Mouse (Mus musculus) hindbrain, embryonic 16.5 days (tissue): ENCODE data around the gene Ndufaf2. TPM values are rescaled to one million over a fixed set of nuclear protein-coding genes. Genes with fewer than 3 reads are reported as not detected.

ENCODE experiments used
- ATAC-seq: fragments of 200-750 bp; cut with Nextera tagmentation; 2 replicates; pipeline ENCODE4 v1.8.0; 2017; ENCODE audit warnings: moderate TSS enrichment, moderate library complexity
- H3K27ac ChIP-seq: fragments of 300-500 bp; sonication (generic); 2 replicates; pipeline ENCODE4 v1.5.1; 2014; ENCODE audit warnings: low read depth, mild to moderate bottlenecking, control low read depth, low read length, moderate library complexity
- H3K27me3 ChIP-seq: fragments of 300-500 bp; sonication (generic); replicated peaks from 2 replicates; pipeline ENCODE4 v1.6.1; 2014; ENCODE audit warnings: low read length; ENCODE audit not compliant: control insufficient read depth, insufficient read depth
- H3K36me3 ChIP-seq: fragments of 300-500 bp; sonication (generic); 2 replicates; pipeline ENCODE4 v1.6.1; 2014; ENCODE audit warnings: mild to moderate bottlenecking, low read length, moderate library complexity, mixed read lengths; ENCODE audit not compliant: control insufficient read depth, insufficient read depth
- H3K4me1 ChIP-seq: fragments of 300-500 bp; sonication (generic); 2 replicates; pipeline ENCODE4 v1.6.1; 2014; ENCODE audit warnings: low read depth, low read length; ENCODE audit not compliant: control insufficient read depth, insufficient read depth
- H3K4me2 ChIP-seq: fragments of 300-500 bp; sonication (generic); 2 replicates; pipeline ENCODE4 v1.6.1; 2014; ENCODE audit warnings: mild to moderate bottlenecking, low read length, control low read depth, moderate library complexity
- H3K4me3 ChIP-seq: fragments of 300-500 bp; sonication (generic); 2 replicates; pipeline ENCODE4 v1.5.1; 2014; ENCODE audit warnings: mild to moderate bottlenecking, low read length, control low read depth, moderate library complexity
- H3K9ac ChIP-seq: fragments of 300-500 bp; sonication (generic); 2 replicates; pipeline ENCODE4 v1.6.1; 2014; ENCODE audit warnings: low read depth, mild to moderate bottlenecking, control low read depth, low read length, moderate library complexity
- H3K9me3 ChIP-seq: fragments of 300-500 bp; sonication (generic); 2 replicates; pipeline ENCODE4 v1.6.1; 2014; ENCODE audit warnings: mild to moderate bottlenecking, low read length, moderate library complexity; ENCODE audit not compliant: control insufficient read depth
- WGBS: fragments of 180-500 bp; shearing (Covaris S2); extraction: QIAGEN DNeasy Blood & Tissue Kit; methylation state at CpG from one replicate; pipeline ENCODE4 v1.1.7; 2014; 5-methylcytosine and 5-hydroxymethylcytosine counted together
- polyA plus RNA-seq: library from polyadenylated mRNA; unstranded; fragments of >200 nt; fragmentation: Nextera tagmentation; extraction: Ambion mirVana; gene quantifications from 2 replicates; pipeline ENCODE4 v1.2.1, GENCODE M21; 2015

Ndufaf2 gene
- polyA plus RNA-seq, 1 experiment from 2014 or later = 74.7 TPM

- Histone ChIP-seq H3K27me3 (no peaks in the 10 kb centered on the region), H3K4me2 (no peak overlapping the region)
These were observed 44.9 kb downstream of the Ndufaf2 start for GRCm38 (mm10) chr13:108113536-108113935.

GRCm38 (mm10) chr13:108110929-108111328 lies 47.5 kb downstream of the Ndufaf2 start:
- no peak overlapping the region for H3K4me2 ChIP-seq
- no peaks in the 10 kb centered on the region for H3K27me3 ChIP-seq
- H3K9ac ChIP-seq = no peak overlapping the region
- 90% methylated on average over 6 of the region's 6 CpGs for WGBS
- H3K27ac ChIP-seq = no peak overlapping the region
- H3K36me3 ChIP-seq = no peaks in the 10 kb centered on the region
- no peaks in the 10 kb centered on the region for H3K9me3 ChIP-seq
- no peak overlapping the region for H3K4me3 ChIP-seq
- ATAC-seq = no peak
- H3K4me1 ChIP-seq = no peaks in the 10 kb centered on the region

More at GRCm38 (mm10) chr13:108113536-108113935, 44.9 kb downstream of the Ndufaf2 start:
- Histone ChIP-seq H3K4me3 (no peak overlapping the region), H3K9me3 (no peaks in the 10 kb centered on the region), H3K36me3 (no peaks in the 10 kb centered on the region), H3K27ac (no peak overlapping the region), H3K9ac (no peak overlapping the region), H3K4me1 (no peaks in the 10 kb centered on the region)
- 73% methylated on average over 5 of the region's 5 CpGs for WGBS
- ATAC-seq = no peak

GRCm38 (mm10) chr13:108100700-108101099 lies 57.7 kb downstream of the Ndufaf2 start:
- H3K9me3 ChIP-seq = no peaks in the 10 kb centered on the region
- H3K4me1 ChIP-seq = no peaks in the 10 kb centered on the region
- no peak overlapping the region for H3K9ac ChIP-seq
- no peak overlapping the region for H3K4me2 ChIP-seq
- H3K4me3 ChIP-seq = no peak overlapping the region
- H3K27me3 ChIP-seq = no peaks in the 10 kb centered on the region
- H3K36me3 ChIP-seq = no peaks in the 10 kb centered on the region
- no peak overlapping the region for H3K27ac ChIP-seq
- no peak for ATAC-seq
- WGBS = 54% methylated on average over 2 of the region's 2 CpGs

- no peak overlapping the region for H3K4me3 ChIP-seq
- no peaks in the 10 kb centered on the region for H3K27me3 ChIP-seq
- no peaks in the 10 kb centered on the region for H3K36me3 ChIP-seq
- no peak overlapping the region for H3K27ac ChIP-seq
- no peak overlapping the region for H3K4me2 ChIP-seq
- 87% methylated on average over 7 of the region's 7 CpGs for WGBS
- no peak overlapping the region for H3K9ac ChIP-seq
- no peaks in the 10 kb centered on the region for H3K4me1 ChIP-seq
- no peak for ATAC-seq
- no peaks in the 10 kb centered on the region for H3K9me3 ChIP-seq
These were observed 62.0 kb downstream of the Ndufaf2 start for GRCm38 (mm10) chr13:108096446-108096845.

- peak; percentile 93 for ATAC-seq
- Histone ChIP-seq H3K9ac (no peak overlapping the region), H3K4me2 (no peak overlapping the region), H3K4me1 (no peaks in the 10 kb centered on the region), H3K27me3 (no peaks in the 10 kb centered on the region), H3K36me3 (no peaks in the 10 kb centered on the region), H3K4me3 (no peak overlapping the region), H3K27ac (no peak overlapping the region), H3K9me3 (no peaks in the 10 kb centered on the region)
- WGBS = 64% methylated on average over 7 of the region's 7 CpGs
These were observed 62.8 kb downstream of the Ndufaf2 start for GRCm38 (mm10) chr13:108095617-108096016.

- no peak for ATAC-seq
- Histone ChIP-seq H3K27ac (no peak overlapping the region), H3K36me3 (no peaks in the 10 kb centered on the region), H3K4me1 (no peaks in the 10 kb centered on the region), H3K9me3 (no peaks in the 10 kb centered on the region), H3K9ac (no peak overlapping the region), H3K4me2 (no peak overlapping the region), H3K4me3 (no peak overlapping the region), H3K27me3 (no peaks in the 10 kb centered on the region)
- 96% methylated on average over 5 of the region's 5 CpGs for WGBS
These were observed 63.7 kb downstream of the Ndufaf2 start for GRCm38 (mm10) chr13:108094681-108095080.

DNA sequence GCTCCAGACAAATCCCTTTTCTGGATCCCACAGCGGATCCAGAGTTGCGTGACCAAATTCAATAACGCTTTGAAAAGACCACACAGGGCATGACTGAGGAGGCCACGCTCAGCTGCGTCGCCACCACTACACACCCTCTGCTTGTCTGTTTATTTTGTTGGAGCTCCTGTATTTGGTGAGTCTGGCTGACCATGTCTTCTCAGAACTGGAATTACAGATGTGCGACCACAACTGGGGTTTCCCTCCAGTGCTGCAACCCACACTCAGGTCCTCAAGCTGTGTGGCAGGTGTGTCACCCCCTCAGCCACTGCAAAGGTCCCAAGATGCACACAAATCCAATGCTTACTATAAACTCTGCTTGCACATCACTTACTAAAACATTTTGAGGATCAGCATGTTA lies 66.1 kb downstream of the Ndufaf2 start:
- H3K9ac ChIP-seq = no peak overlapping the region
- H3K36me3 ChIP-seq = no peaks in the 10 kb centered on the region
- no peaks in the 10 kb centered on the region for H3K9me3 ChIP-seq
- no peaks in the 10 kb centered on the region for H3K4me1 ChIP-seq
- WGBS = 82% methylated on average over 7 of the region's 7 CpGs
- no peaks in the 10 kb centered on the region for H3K27me3 ChIP-seq
- H3K27ac ChIP-seq = no peak overlapping the region
- no peak overlapping the region for H3K4me2 ChIP-seq
- no peak overlapping the region for H3K4me3 ChIP-seq
- no peak for ATAC-seq

DNA sequence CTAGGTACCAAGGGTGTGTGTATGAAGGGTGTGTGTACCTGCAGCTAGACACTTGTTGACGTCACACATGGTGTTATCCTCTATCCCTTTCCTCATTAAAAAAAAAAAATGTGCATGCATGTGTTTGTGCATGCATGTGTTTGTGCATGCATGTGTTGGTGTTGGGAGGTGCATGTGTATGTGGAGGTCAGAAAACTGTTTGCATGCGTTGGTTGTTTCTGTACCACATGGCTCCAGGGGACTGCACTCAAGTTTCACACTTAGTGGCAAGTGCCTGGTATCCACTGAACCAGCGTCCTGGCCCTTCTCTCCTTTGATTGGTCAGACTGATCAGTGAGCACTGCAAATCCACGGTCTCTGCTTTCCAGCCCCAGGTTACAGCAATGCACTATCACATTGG lies 71.7 kb downstream of the Ndufaf2 start:
- no peak overlapping the region for H3K4me2 ChIP-seq
- no peak overlapping the region for H3K4me3 ChIP-seq
- H3K36me3 ChIP-seq = no peaks in the 10 kb centered on the region
- no peak for ATAC-seq
- WGBS = 83% methylated on average over 4 of the region's 4 CpGs
- no peak overlapping the region for H3K27ac ChIP-seq
- no peak overlapping the region for H3K9ac ChIP-seq
- no peaks in the 10 kb centered on the region for H3K27me3 ChIP-seq
- H3K4me1 ChIP-seq = no peaks in the 10 kb centered on the region
- H3K9me3 ChIP-seq = no peaks in the 10 kb centered on the region

DNA sequence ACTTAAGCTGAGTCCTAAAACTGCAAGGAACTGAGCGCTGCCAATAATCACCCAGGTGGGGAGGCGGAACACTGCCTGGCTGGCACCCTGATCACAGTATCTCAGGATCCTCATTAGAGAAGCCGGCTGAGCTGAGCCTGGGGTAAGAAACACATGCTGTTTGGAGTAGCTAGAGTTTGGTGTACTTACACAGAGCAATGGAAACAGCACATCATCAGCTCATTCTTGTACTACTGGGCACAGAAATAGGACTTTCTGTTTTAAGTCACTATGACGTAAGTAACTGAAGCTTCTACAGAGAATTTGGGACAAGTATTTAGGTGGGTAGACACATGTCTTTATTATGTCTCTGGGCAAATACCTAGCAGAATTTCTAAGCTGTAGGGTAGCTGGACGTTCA lies 72.4 kb downstream of the Ndufaf2 start:
- ATAC-seq = no peak
- Histone ChIP-seq H3K27me3 (no peaks in the 10 kb centered on the region), H3K4me3 (no peak overlapping the region), H3K27ac (no peak overlapping the region), H3K9ac (no peak overlapping the region), H3K36me3 (no peaks in the 10 kb centered on the region), H3K4me2 (no peak overlapping the region), H3K4me1 (no peaks in the 10 kb centered on the region), H3K9me3 (no peaks in the 10 kb centered on the region)
- 86% methylated on average over 5 of the region's 5 CpGs for WGBS

GRCm38 (mm10) chr13:108084086-108084485 lies 74.3 kb downstream of the Ndufaf2 start:
- H3K9me3 ChIP-seq = no peaks in the 10 kb centered on the region
- no peaks in the 10 kb centered on the region for H3K36me3 ChIP-seq
- no peaks in the 10 kb centered on the region for H3K27me3 ChIP-seq
- H3K4me1 ChIP-seq = no peaks in the 10 kb centered on the region
- H3K27ac ChIP-seq = no peak overlapping the region
- no peak for ATAC-seq
- H3K9ac ChIP-seq = no peak overlapping the region
- no peak overlapping the region for H3K4me3 ChIP-seq
- 83% methylated on average over 4 of the region's 4 CpGs for WGBS
- no peak overlapping the region for H3K4me2 ChIP-seq
